Mouse (Mus musculus): Measurements from ENCODE around the gene Cdc42bpg.

Gene Cdc42bpg

GRCm38 (mm10) chr19:6324751-6325150 lies 18.5 kb downstream of the Cdc42bpg start:
- no peak for DNase-seq (ENCODE audit: low read depth, low spot score)

- no peak for DNase-seq (ENCODE audit: low read depth, low spot score)
Observed at GRCm38 (mm10) chr19:6331178-6331577, 24.9 kb downstream of the Cdc42bpg start.

- peak; percentile 46 for DNase-seq (ENCODE audit: low read depth, low spot score)
Observed at GRCm38 (mm10) chr19:6331719-6332516, 25.7 kb downstream of the Cdc42bpg start.

GRCm38 (mm10) chr19:6333761-6334595 lies 27.7 kb downstream of the Cdc42bpg start:
- no peak for DNase-seq (ENCODE audit: low read depth, low spot score)

GRCm38 (mm10) chr19:6334673-6335457 lies 28.6 kb downstream of the Cdc42bpg start, which contains the start of gene Men1:
Men1 (plus strand) TSS chr19:6334979.
- DNase-seq (ENCODE audit: low read depth, low spot score): peak; percentile 96

- DNase-seq (ENCODE audit: low read depth, low spot score): no peak
Observed at GRCm38 (mm10) chr19:6335458-6335827, 29.2 kb downstream of the Cdc42bpg start.

GRCm38 (mm10) chr19:6336920-6337319 lies 30.7 kb downstream of the Cdc42bpg start:
- DNase-seq (ENCODE audit: low read depth, low spot score): no peak

GRCm38 (mm10) chr19:6338171-6338570 lies 31.9 kb downstream of the Cdc42bpg start:
- DNase-seq (ENCODE audit: low read depth, low spot score): no peak

- no peak for DNase-seq (ENCODE audit: low read depth, low spot score)
Observed at GRCm38 (mm10) chr19:6338716-6339115, 32.5 kb downstream of the Cdc42bpg start.

GRCm38 (mm10) chr19:6339191-6339590 lies 32.9 kb downstream of the Cdc42bpg start:
- DNase-seq (ENCODE audit: low read depth, low spot score): no peak

- DNase-seq (ENCODE audit: low read depth, low spot score): no peak
Observed at GRCm38 (mm10) chr19:6339890-6340504, 33.7 kb downstream of the Cdc42bpg start.

- no peak for DNase-seq (ENCODE audit: low read depth, low spot score)
Observed at GRCm38 (mm10) chr19:6340524-6341452, 34.5 kb downstream of the Cdc42bpg start, which contains the start of gene Map4k2. Map4k2 (plus strand) TSS chr19:6341135.

- no peak for DNase-seq (ENCODE audit: low read depth, low spot score)
Observed at GRCm38 (mm10) chr19:6341453-6342077, 35.3 kb downstream of the Cdc42bpg start.

- no peak for DNase-seq (ENCODE audit: low read depth, low spot score)
Observed at GRCm38 (mm10) chr19:6342276-6342933, 36.1 kb downstream of the Cdc42bpg start.

- DNase-seq (ENCODE audit: low read depth, low spot score): no peak
Observed at GRCm38 (mm10) chr19:6343066-6343925, 37.0 kb downstream of the Cdc42bpg start.

GRCm38 (mm10) chr19:6343996-6344395 lies 37.7 kb downstream of the Cdc42bpg start:
- DNase-seq (ENCODE audit: low read depth, low spot score): no peak

GRCm38 (mm10) chr19:6346023-6346422 lies 39.8 kb downstream of the Cdc42bpg start:
- no peak for DNase-seq (ENCODE audit: low read depth, low spot score)

- no peak for DNase-seq (ENCODE audit: low read depth, low spot score)
Observed at GRCm38 (mm10) chr19:6346661-6347060, 40.4 kb downstream of the Cdc42bpg start.

Data from forelimb bud, embryonic 11.5 days (tissue).